Mouse (Mus musculus) stomach, postnatal 0 days (tissue): ENCODE results near the gene Trdn. TPM values are rescaled to one million over a fixed set of nuclear protein-coding genes. Genes with fewer than 3 reads are reported as not detected.

Experiments
- ATAC-seq: fragments of 200-750 bp; cut with Nextera tagmentation; 2 replicates; pipeline ENCODE4 v1.8.0; 2017; ENCODE audit not compliant: low FRiP score, low TSS enrichment
- DNase-seq: peaks from one replicate; pipeline ENCODE4 v3.0.0-alpha.2; 2016; ENCODE audit warnings: low spot score
- H3K27ac ChIP-seq: fragments of 300-500 bp; sonication (generic); replicated peaks from 2 replicates; pipeline ENCODE4 v1.5.1; 2014; ENCODE audit warnings: mild to moderate bottlenecking, control low read depth
- H3K27me3 ChIP-seq: fragments of 300-500 bp; sonication (generic); 2 replicates; pipeline ENCODE4 v1.6.1; 2014; ENCODE audit warnings: low read length; ENCODE audit not compliant: control insufficient read depth, insufficient read depth
- H3K36me3 ChIP-seq: fragments of 300-500 bp; sonication (generic); 2 replicates; pipeline ENCODE4 v1.6.1; 2014; ENCODE audit warnings: low read length, mixed read lengths; ENCODE audit not compliant: control insufficient read depth, insufficient read depth
- H3K4me1 ChIP-seq: fragments of 300-500 bp; sonication (generic); replicated peaks from 2 replicates; pipeline ENCODE4 v1.6.1; 2014; ENCODE audit warnings: antibody characterized with exemption; ENCODE audit not compliant: control insufficient read depth, insufficient read depth
- H3K4me2 ChIP-seq: fragments of 300-500 bp; sonication (generic); replicated peaks from 2 replicates; pipeline ENCODE4 v1.6.1; 2014; ENCODE audit warnings: low read depth, mild to moderate bottlenecking, control low read depth, moderate library complexity
- H3K4me3 ChIP-seq: fragments of 300-500 bp; sonication (generic); 2 replicates; pipeline ENCODE4 v1.5.1; 2014; ENCODE audit warnings: low read depth, low read length, control low read depth
- H3K9ac ChIP-seq: fragments of 300-500 bp; sonication (generic); 2 replicates; pipeline ENCODE4 v1.6.1; 2014; ENCODE audit warnings: mild to moderate bottlenecking, low read length, control low read depth, mixed read lengths
- H3K9me3 ChIP-seq: fragments of 300-500 bp; sonication (generic); 2 replicates; pipeline ENCODE4 v1.6.1; 2016; ENCODE audit warnings: low read length; ENCODE audit not compliant: control insufficient read depth
- CTCF ChIP-seq: IDR thresholded peaks from 2 replicates; pipeline ENCODE4 v1.5.1; 2016; ENCODE audit warnings: antibody characterized with exemption, low read depth, mild to moderate bottlenecking, moderate library complexity
- EP300 ChIP-seq: optimal IDR thresholded peaks from 2 replicates; pipeline ENCODE3; 2016; ENCODE audit warnings: antibody characterized with exemption
- WGBS: fragments of 180-500 bp; shearing (Covaris S2); extraction: QIAGEN DNeasy Blood & Tissue Kit; methylation state at CpG from one replicate; pipeline ENCODE4 v1.1.7; 2014; 5-methylcytosine and 5-hydroxymethylcytosine counted together
- polyA plus RNA-seq: library from polyadenylated mRNA; unstranded; fragments of >200 nt; fragmentation: Nextera tagmentation; extraction: Ambion mirVana; gene quantifications from 2 replicates; pipeline ENCODE4 v1.2.1, GENCODE M21; 2015

The Trdn gene
- polyA plus RNA-seq, 1 experiment from 2014 or later: 0.18 TPM

DNA sequence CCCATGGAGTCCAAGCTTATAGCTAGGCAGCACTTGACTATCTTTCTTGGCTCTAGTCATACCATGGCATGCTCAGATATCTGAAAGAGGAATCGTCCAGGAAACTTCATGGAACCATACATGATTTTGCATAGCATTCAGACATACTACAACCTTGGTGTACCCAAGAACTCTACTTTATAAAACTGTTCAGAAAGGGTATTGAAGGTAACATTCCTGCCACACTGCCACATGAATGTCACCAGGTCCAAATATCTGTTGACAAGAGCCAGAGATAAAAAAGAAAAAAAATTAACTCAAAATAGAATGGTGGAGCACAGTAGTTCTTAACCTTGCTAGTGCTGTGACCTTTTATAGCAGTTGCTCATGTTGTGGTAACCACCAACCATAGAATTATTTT lies 175.8 kb downstream of the Trdn start:
- Histone ChIP-seq H3K9ac (no peak overlapping the region), H3K4me2 (no peak overlapping the region), H3K27me3 (no peaks in the 10 kb centered on the region), H3K36me3 (no peaks in the 10 kb centered on the region), H3K4me1 (no peaks in the 10 kb centered on the region), H3K4me3 (no peak overlapping the region), H3K27ac (no peak overlapping the region), H3K9me3 (no peaks in the 10 kb centered on the region)
- ATAC-seq (no peak), DNase-seq (no peak)
- 65% methylated on average over 1 of the region's 1 CpGs for WGBS
- TF ChIP-seq EP300 (no peak), CTCF (no peak)

DNA sequence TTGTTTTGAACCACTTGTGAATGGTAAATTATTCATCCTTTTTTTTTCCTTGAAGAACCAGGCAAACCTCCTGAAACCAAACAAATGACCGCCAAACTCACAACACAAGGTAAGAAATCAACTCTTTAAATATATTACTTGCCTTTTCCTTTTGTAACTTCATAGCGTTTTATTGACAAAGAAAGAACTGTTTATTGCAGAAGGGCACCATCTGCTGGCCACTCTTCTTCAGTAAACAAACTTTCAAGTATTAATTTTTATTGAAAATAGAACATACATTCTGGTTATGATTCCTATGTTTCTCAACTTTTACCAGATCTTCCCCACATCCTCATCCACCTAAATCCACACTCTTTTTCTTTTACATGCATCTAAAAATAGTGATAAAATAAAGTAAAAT lies 224.6 kb downstream of the Trdn start:
- ATAC-seq: no peak
- Histone ChIP-seq H3K4me1 (no peaks in the 10 kb centered on the region), H3K9me3 (no peaks in the 10 kb centered on the region), H3K4me3 (no peak overlapping the region), H3K4me2 (no peak overlapping the region), H3K36me3 (no peaks in the 10 kb centered on the region), H3K27ac (no peak overlapping the region), H3K27me3 (no peaks in the 10 kb centered on the region), H3K9ac (no peak overlapping the region)
- TF ChIP-seq CTCF (peak; percentile 60), EP300 (no peak)
- 37% methylated on average over 2 of the region's 2 CpGs for WGBS
- no peak for DNase-seq

DNA sequence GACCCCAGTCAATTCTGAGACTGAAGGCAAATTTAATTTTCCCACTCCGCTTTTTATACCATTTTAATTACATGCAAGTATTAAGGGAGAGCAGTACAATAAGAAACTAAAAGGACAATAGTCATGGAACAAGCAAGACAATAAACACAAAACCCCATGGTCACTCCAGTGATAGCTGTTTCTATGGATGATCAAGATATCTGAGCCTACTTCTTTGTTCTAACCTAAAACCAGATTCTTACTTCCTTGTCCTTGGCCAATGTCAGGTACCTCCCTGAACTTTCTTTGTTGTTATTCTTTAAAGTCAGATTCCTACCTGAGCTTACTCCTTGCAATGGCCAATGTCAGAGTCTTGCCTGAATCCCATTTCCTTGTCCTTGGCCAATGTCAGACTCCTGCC lies 272.7 kb downstream of the Trdn start:
- Histone ChIP-seq H3K4me3 (no peak overlapping the region), H3K36me3 (no peaks in the 10 kb centered on the region), H3K4me1 (no peaks in the 10 kb centered on the region), H3K27ac (no peak overlapping the region), H3K9ac (no peak overlapping the region), H3K27me3 (no peaks in the 10 kb centered on the region), H3K9me3 (no peaks in the 10 kb centered on the region), H3K4me2 (no peak overlapping the region)
- 73% methylated on average over 1 of the region's 1 CpGs for WGBS
- TF ChIP-seq CTCF: no peak
- TF ChIP-seq EP300: no peak
- DNase-seq: no peak
- ATAC-seq: no peak

DNA sequence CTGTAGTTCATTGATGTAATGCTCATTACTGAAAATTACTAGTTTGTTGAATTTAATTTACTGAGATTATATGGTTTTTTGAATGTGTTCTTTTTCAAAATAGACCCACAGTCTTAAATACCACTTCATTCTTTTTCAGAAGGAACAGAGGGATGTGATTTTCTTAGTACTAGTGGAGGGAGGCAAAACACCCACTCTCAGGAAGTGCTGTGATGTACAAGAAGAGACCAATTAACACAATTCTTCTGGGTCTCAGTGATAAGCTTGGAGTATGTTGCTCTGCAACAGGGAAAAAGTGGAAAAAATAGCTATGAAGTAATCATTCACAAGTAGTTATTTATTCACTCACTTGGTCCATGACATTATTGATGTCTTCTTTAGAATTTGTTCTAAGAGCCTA lies 286.2 kb downstream of the Trdn start:
- Histone ChIP-seq H3K27me3 (no peaks in the 10 kb centered on the region), H3K27ac (no peak overlapping the region), H3K4me3 (no peak overlapping the region), H3K9ac (no peak overlapping the region), H3K36me3 (no peaks in the 10 kb centered on the region), H3K4me2 (no peak overlapping the region), H3K4me1 (no peaks in the 10 kb centered on the region), H3K9me3 (no peaks in the 10 kb centered on the region)
- no peak for TF ChIP-seq EP300
- no peak for TF ChIP-seq CTCF
- no peak for DNase-seq
- ATAC-seq: no peak

DNA sequence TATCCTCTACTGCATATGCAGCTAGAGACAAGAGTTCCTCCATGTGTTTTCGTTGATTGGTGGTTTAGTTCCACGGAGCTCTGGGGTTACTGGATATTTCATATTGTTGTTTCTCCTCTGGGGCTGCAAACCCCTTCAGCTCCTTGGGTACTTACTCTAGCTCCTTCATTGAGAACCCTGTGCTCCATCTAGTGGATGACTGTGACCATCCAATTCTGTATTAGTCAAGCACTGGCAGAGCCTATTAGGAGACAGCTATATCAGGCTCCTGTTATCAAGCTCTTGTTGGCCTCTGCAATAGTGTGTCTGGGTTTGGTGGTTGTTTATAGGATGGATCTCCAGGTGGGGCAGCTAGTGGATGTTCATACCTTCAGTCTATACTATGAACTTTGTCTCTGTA lies 290.2 kb downstream of the Trdn start:
- ATAC-seq: no peak
- no peak for DNase-seq
- H3K4me2 ChIP-seq: no peak overlapping the region
- no peak for TF ChIP-seq EP300
- TF ChIP-seq CTCF: no peak
- no peak overlapping the region for H3K9ac ChIP-seq
- 73% methylated on average over 2 of the region's 2 CpGs for WGBS
- no peaks in the 10 kb centered on the region for H3K27me3 ChIP-seq
- H3K4me3 ChIP-seq: no peak overlapping the region
- no peaks in the 10 kb centered on the region for H3K9me3 ChIP-seq
- H3K36me3 ChIP-seq: no peaks in the 10 kb centered on the region
- H3K27ac ChIP-seq: no peak overlapping the region
- no peaks in the 10 kb centered on the region for H3K4me1 ChIP-seq

DNA sequence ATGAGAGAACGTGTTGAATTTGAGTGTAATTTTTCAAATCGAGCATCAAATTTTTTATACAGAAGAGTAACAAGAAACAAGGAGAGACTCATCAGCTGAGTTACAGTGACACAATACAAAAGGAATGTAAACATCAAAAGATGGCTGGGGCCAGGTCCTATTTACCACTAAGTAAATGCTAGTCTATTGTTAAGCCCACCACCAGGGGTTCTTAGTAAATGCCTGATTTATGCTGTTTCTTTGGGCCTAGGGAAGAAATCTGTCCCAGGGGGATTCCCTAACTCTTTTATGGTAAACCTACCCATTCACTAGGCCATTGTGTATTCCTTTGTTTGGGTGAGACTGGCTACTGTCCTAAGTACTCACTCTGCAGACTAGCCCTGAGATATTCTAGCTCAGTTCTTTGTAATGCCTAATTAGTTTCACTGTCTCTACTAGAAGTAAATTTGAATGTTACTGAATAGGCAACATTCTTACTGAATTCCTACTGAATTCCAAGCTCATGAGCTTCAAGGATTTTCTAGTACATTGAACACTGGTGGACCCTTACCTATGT lies 295.2 kb downstream of the Trdn start:
- WGBS: 77% methylated on average over 2 of the region's 2 CpGs
- no peak for ATAC-seq
- no peak for TF ChIP-seq EP300
- no peak for TF ChIP-seq CTCF
- no peak overlapping the region for H3K9ac ChIP-seq
- H3K27me3 ChIP-seq: no peaks in the 10 kb centered on the region
- H3K27ac ChIP-seq: no peak overlapping the region
- no peak overlapping the region for H3K4me3 ChIP-seq
- DNase-seq: no peak
- no peaks in the 10 kb centered on the region for H3K4me1 ChIP-seq
- H3K4me2 ChIP-seq: no peak overlapping the region
- no peaks in the 10 kb centered on the region for H3K36me3 ChIP-seq
- no peaks in the 10 kb centered on the region for H3K9me3 ChIP-seq

Other genes with a start within 250 kb of the Trdn start
- 0.58 and 0.87 TPM in 2 replicates for gene Nkain2, start 190.1 kb upstream of the Trdn start, polyA plus RNA-seq